20 mouse cellular contexts compared by ENCODE assay signal in the genomic region with DNA sequence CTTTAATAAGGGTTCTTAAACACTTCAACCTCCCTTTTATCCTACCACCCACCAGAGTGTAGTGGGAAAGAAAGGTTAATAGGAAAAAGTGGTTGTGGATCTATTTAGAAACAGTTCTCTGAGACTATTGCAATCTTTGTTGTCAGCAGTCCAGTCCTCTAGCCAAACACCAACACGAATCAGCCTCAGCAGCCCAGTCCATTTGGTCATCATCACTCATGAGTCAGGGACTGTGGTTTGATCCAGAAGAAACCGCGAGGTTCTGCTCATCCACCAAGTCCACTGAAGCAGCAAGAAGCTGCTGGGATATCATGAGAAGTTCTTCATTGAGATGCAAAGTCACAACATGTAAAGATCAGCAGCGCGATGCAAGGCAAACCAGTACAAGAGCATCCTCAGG.
"Had no signal": no experiment of that assay in that cellular context is flagged by ENCODE, and none has a peak within 500 bp of the region (broad histone marks: within the 10 kb centered on the region; RNA-seq: fewer than 3 reads in every experiment).

No protein-coding gene starts in this region.

- H3K27ac ChIP-seq: lung, embryonic 15.5 days; macrophage; neural tube, embryonic 13.5 days; neural tube, embryonic 15.5 days; stomach, embryonic 15.5 days; stomach, postnatal 0 days had no signal

- DNase-seq: liver, postnatal 0 days; lung, adult 2 months; lung, postnatal 14 days; midbrain, embryonic 14.5 days; retina, postnatal 1 day; right cerebral cortex, adult 18-20 months; right cerebral cortex, postnatal 25 days; right cerebral cortex, postnatal 4 days; spleen, adult 18-20 months; thymus, adult 2 months; thymus, postnatal 25 days; thymus, postnatal 4 days had no signal

- H3K4me3 ChIP-seq: lung, embryonic 15.5 days; megakaryocyte, embryonic 14.5 days; myocyte; neural tube, embryonic 13.5 days; neural tube, embryonic 15.5 days; stomach, embryonic 15.5 days had no signal
